Mouse (Mus musculus): ENCODE results near the gene Mpdu1.

DNA sequence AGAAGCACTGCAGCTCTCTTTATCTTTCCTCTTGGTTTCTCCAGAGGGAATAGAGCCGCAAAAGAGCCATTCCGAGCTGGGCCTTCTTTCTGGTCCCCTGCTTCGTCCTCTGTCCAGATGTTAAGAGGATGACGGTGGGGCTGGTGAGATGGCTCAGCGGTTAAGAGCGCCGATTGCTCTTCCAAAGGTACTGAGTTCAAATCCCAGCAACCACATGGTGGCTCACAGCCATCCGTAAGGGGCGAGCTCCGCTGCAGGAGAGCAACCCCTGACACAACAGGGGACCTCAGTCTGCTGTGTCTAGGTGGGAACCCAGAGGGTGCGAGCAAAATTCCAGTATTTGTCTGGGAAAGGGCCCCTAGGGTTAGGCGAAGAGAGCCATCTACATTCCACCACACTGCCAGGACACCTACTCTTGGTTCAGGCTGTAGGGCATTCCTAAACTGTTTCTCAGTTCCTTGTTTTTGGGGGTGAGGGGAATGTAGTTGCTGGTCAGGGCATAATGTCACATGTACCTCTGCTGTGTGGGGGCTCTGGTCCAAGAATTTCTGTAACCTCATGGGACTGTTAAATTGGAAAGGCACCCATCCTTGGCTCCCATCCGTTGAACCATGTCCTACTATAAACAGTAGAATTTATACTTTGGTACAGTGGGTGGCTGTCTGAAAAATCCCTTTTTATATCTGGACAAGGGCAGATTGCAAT is 677 bp upstream of the Mpdu1 start:
- TF ChIP-seq KAT2A (IDR thresholded peaks at IDR 0.05; ENCODE audit: insufficient replicate concordance, low read length) (no peak), POLR2A (IDR thresholded peaks at IDR 0.05; ENCODE audit: low read depth, low read length) (no peak; the same call in 1 of the 2 replicates), EP300 (IDR thresholded peaks at IDR 0.05; ENCODE audit: low read length) (peak; percentile 71), MAFK (IDR thresholded peaks at IDR 0.05; ENCODE audit: insufficient replicate concordance, low read length) (no peak), HCFC1 (IDR thresholded peaks at IDR 0.05; ENCODE audit: low read depth, low read length) (0 out of 2 replicates have a peak, but pooled peaks have one; percentile 7), E2F4 (IDR thresholded peaks at IDR 0.05; ENCODE audit: insufficient replicate concordance, low read depth, low read length) (no peak), MXI1 (IDR thresholded peaks at IDR 0.05; ENCODE audit: low read depth, low read length) (peak; percentile 62; the same call in 1 of the 2 replicates), JUN (IDR thresholded peaks at IDR 0.05; ENCODE audit: insufficient read depth, low read depth, low read length) (no peak)

Data from CH12.LX (cell line).